Mouse (Mus musculus): ENCODE data around the gene Tmem262. TPM values are rescaled to one million over a fixed set of nuclear protein-coding genes. Genes with fewer than 3 reads are reported as not detected.

Tmem262 gene
- total RNA-seq, 2 experiments from 2014 or later, result not detected

DNA sequence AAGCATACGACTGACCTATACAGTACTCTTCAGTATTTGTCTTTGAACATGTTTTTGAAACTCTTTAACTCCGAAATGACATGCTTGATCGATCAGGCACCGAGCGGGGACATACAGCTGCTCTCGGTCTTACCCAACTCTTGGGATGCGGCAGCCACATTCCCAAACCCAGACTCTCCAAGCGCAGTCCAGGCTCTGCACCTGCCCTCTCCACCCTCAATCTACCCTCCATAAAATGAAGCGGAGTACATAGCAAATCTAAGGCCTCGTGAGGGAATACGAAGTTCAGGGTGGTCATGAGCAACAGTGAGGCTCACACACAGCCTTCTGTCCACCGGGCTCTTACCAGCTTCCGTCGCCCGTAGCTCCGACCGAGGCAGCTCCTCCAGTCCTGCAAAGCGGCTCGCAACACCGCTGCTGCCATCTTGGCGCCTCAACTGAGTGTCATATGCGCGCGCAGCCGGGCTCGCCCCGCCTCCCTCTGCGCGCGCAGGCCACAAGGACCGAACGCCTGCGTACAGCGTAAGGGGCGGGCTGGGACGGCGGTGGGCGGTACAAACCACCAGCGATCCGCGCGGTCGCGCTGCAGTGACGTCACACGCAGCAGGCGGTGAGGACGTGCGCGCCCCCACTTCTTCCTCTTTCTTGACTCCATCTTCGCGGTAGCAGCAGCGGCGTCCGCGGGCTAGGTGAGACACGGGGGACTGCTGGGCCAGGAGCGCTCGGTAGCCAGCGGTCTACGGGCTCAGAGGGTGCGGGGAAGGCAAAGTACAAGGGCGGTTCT, 22.3 kb upstream of the Tmem262 start, which contains the start of the genes Mrpl49 and Fau:
Gene Mrpl49 (minus strand): TSS at position 473 of the 784 bp plus-strand sequence.
Gene Fau (plus strand): TSS at position 532 of the 784 bp plus-strand sequence.
- intact Hi-C loops (cut with DNase I), result loop anchor here (2.0 kb wide), 1 partner anchor 27 kb away; the partner anchor contains the start of genes Cdca5 and Zfpl1
- peak; percentile 99 for DNase-seq (ENCODE audit: low spot score in 2 of 2)

DNA sequence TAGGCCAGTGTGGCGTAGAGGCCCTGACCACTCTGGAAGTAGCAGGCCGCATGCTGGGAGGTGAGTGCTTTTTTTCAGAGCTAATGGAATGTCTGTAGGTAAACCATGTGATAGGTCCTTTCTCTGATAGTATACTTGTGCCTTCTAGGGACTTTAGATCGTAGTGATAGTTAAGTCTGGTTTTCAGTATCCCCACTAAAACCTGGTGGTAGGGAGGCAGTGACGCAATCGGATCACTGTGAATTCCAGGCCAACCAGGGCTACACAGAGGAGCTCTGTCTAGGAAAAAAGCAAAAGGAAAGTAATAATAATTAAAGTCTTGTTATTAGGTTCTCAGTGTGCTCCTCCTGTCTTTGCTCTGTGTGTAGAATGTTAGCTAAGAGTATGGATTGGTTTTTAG, 21.3 kb upstream of the Tmem262 start:
- DNase-seq (ENCODE audit: low spot score in 2 of 2), result no peak
- intact Hi-C loops (cut with DNase I), result no loop called here

DNA sequence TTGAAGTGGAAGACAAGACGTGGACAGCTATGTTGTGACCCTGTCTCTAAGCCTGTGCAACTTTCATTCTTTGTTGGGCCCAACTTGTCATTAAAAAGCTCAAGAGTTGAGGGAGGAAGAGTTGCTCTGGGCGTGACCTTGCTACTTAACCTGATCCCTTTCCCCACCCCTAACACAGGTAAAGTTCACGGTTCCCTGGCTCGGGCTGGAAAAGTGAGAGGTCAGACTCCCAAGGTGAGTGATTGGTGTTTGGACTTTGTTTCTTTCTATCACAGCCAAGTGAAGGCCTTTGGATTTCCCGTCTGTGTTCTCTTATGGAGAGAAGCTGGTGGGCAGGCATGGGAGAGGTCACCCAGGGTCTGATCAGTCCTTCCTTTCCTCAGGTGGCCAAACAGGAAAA, 20.9 kb upstream of the Tmem262 start:
- DNase-seq (ENCODE audit: low spot score in 2 of 2), result no peak
- intact Hi-C loops (cut with DNase I), result no loop called here

DNA sequence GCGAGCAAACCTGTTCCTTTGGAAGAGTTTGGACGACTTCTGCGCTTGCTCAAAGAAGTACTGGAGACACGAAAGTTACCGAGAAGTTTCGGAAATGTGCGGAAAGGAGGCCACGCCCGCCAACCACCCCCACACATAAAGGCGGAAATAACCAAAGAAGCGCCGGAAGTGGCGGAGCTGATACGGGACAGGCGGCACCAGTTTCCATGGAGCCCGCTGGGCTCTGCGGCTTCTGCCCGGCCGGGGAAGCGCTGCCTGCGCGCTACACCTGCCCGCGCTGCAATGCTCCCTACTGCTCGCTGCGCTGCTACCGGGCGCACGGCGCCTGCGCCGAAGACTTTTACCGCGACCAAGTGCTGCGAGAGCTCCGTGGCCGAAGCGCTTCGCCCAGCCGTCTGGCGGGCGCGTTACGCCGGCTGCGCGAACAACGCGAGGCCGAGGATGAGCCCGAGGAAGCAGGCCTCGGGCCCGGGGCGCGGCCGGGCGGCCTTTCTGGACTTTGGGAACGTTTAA, 18.8 kb upstream of the Tmem262 start, which contains the start of gene Znhit2:
Gene Znhit2 (plus strand): TSS at position 172 of the 513 bp plus-strand sequence.
- peak; percentile 93 to 94 for DNase-seq (ENCODE audit: low spot score in 2 of 2)
- intact Hi-C loops (cut with DNase I), result no loop called here

DNA sequence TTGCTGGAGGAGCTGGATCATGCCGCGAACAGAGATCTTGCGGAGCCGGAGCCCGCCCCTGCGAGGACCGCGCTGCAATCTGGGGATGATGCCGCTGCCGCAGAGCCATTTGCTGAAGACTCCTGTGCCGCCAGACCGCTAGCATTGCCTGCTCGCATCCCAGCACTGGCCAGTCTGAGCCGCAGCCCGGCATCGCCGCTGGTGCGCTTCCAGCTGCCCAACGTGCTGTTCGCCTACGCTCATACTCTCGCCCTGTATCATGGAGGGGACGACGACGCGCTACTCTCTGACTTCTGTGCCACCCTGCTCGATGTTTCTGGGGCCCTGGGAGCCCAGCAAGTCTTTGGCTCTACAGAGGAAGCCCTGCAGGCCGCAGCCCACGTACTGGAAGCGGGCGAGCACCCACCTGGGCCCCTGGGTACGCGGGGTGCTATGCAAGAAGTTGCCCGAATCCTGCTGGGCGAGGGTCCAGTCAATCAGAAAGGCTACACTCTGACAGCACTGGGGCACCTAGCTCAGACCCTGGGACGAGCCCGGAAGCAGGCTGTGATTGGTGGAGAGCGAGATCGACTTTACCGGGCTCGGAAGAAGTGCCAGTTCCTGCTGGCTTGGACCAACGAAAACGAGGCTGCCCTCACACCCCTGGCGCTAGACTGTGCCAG, 18.1 kb upstream of the Tmem262 start:
- DNase-seq (ENCODE audit: low spot score in 2 of 2), result peak; percentile 57 to 65
- intact Hi-C loops (cut with DNase I), result no loop called here

DNA sequence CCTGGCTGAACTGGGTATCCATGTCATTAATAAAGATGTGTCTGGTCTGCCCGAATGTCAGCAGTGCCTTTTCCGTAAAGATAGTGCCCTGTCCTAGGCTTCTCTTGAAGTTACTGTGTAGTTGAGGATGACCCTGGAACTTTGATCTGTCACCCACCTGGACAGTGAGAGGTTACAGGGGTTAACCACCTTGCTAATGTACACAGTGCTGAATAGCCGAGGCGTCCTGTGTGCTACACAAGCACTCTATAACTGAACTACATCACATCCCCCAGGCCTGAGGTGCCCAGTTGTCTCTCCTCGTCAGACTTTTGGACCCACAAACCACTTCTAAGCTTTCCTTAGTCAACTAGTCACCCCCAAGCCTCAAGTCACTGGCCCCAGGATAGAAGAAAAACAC, 17.4 kb upstream of the Tmem262 start:
- no peak for DNase-seq (ENCODE audit: low spot score in 2 of 2)
- intact Hi-C loops (cut with DNase I), result no loop called here

DNA sequence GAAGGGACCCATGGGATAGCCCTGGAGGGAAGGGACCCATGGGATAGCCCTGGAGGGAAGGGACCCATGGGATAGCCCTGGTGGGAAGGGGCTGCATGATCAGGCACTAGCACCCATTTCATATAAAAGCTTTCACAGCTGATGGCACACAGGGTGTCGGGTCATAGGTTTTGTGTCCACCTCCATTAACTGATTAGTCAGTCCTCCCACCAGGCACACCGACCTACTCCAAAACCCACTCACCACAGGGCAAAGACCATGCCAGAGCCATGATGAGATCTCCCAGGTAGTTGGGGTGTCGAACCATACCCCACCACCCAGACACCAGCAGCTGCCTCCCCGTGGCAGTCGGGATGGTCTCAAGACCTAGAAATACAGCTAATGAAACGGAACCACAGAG, 16.8 kb upstream of the Tmem262 start:
- intact Hi-C loops (cut with DNase I), result no loop called here

DNA sequence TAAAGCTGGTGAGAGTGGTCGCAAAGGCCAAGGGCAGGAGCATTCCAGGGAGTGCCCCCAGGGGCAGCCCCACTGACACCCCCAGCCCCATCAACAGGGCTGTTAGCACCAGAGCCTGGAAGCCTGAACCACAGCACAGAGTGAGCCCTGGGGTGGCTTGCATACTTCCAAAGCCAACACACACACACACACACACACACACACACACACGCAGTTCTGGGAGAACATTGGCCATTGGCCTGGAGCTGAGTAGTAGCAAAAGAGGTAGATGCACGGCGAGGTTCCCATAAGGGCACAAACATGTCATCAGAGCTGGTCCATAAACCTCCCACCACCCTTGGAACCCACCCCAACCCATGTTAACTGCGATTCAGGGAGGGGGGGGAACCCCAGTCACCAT, 13.3 kb upstream of the Tmem262 start:
- DNase-seq (ENCODE audit: low spot score in 2 of 2), result no peak
- intact Hi-C loops (cut with DNase I), result loop anchor here (5.0 kb wide), 1 partner anchor 271 kb away; no protein-coding TSS in a partner anchor

More for the DNA sequence above, 16.8 kb upstream of the Tmem262 start:
- DNase-seq (ENCODE audit: low spot score in 2 of 2), result no peak

DNA sequence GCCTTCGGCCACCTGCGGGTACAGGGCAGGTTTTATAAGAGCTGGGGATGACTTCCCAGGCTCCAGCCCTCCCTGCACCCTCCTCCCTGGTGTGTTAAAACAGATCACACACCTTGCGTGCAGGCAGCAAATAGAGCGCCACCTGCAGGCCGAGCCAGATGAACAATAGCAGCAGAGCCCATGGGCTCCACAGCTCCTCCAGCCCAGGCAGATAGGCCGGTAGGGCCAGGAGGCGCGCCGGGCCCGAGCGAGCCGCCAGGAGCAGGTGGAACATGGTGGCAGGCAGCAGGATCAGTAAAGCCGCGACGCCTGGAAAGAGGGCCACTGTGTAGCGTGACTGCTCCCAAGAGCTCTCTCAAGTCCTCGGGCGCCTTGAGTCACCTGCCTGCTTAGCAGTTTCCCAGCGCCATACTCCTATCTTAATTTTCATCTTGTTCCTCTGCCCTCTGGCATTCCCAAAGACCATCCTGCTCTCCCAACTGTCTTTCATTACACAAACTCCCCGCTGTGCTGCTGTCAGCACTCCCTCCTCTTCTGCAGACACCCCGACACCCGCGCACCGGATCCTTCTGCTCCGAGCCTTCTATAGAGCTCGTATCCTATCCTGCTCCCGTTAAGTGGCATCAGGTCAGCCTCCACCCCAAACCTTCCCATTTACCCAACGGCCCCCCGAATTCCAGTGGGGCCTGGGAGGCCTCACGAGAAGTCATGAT, 12.7 kb upstream of the Tmem262 start:
- DNase-seq (ENCODE audit: low spot score in 2 of 2), result peak; percentile 79 to 82
- intact Hi-C loops (cut with DNase I), result loop anchor here (5.0 kb wide), 1 partner anchor 270 kb away; no protein-coding TSS in a partner anchor

DNA sequence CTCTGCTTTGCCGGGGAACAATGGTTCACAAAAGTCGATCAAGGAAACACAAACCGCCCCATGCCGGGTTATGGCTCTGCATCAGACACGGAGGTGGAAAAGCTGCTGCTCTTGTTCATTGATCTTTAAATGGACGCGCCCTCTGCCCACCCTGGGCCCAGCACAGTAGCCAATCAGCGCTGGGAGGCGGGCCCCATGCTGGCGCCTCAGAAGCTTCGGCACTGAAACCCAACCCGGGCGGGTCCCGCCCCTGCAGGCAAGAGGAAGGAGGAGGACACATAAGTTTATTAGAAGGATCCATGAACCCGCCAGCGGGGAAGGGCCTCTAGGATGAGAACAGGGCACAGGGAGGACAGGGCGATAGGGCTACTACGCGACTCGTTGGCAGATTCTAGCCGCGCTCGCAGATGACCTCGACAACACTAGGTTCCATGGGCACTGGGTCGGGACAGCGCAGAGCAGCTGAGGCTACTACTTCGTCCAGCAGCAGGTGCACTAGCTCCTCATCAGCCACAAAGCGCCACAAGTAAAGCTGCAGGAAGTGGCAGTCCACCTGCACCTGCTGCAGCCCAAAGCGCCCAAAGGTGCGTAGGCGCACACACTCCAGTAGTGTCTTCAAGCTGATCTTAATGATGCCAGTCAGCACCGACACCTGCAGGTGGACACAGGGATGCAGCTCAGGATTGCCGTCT, 12.0 kb upstream of the Tmem262 start, which contains the start of gene Tm7sf2:
Gene Tm7sf2 (minus strand): TSS at position 650 of the 692 bp plus-strand sequence.
- intact Hi-C loops (cut with DNase I), result loop anchor here (5.0 kb wide), 1 partner anchor 269 kb away; no protein-coding TSS in a partner anchor
- DNase-seq (ENCODE audit: low spot score in 2 of 2), result peak; percentile 82 to 84

DNA sequence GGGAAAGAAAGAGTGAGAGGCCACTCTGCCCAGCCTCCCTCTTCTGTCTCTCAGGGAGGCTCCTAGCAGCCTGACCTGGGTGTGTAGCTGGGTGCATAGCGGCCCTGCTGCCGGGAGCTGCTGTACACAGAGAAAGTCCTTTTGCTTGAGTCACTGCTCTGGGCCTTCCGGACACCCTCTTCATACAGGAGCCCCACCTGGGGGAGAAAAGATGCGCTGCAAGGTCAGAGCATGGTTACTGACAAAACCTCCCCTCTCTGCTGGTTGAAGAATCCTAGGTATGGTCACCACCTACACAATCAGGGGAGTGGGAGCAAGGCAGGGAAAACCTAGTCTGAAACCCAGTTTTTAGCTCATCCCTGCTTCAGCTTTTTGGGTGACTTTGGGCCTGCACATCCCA, 10.9 kb upstream of the Tmem262 start:
- intact Hi-C loops (cut with DNase I), result loop anchor here (5.0 kb wide), 1 partner anchor 268 kb away; no protein-coding TSS in a partner anchor

DNA sequence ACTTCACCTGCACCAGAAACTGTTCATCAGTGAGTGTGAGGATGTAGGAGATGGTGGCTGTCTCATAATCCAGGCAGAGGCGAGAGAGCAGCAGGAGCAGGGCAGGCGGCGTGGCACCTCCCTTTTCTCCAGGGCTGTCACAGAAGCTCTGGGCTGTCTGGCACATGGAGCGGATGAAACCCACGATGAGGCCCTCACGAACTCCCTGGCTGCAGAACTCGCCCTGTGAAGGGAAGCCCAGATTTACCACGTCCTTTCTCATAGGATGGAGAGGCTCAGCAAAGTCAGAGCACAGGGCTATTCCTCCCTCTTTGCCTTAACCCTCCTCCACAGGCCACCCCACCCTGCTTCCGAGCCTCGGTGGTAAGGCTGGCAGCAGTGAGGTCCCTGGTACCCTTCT, 10.0 kb upstream of the Tmem262 start:
- intact Hi-C loops (cut with DNase I), result loop anchor here (5.0 kb wide), 1 partner anchor 267 kb away; no protein-coding TSS in a partner anchor
- DNase-seq (ENCODE audit: low spot score in 2 of 2), result no peak

More for the DNA sequence above, 10.9 kb upstream of the Tmem262 start:
- DNase-seq (ENCODE audit: low spot score in 2 of 2), result no peak

DNA sequence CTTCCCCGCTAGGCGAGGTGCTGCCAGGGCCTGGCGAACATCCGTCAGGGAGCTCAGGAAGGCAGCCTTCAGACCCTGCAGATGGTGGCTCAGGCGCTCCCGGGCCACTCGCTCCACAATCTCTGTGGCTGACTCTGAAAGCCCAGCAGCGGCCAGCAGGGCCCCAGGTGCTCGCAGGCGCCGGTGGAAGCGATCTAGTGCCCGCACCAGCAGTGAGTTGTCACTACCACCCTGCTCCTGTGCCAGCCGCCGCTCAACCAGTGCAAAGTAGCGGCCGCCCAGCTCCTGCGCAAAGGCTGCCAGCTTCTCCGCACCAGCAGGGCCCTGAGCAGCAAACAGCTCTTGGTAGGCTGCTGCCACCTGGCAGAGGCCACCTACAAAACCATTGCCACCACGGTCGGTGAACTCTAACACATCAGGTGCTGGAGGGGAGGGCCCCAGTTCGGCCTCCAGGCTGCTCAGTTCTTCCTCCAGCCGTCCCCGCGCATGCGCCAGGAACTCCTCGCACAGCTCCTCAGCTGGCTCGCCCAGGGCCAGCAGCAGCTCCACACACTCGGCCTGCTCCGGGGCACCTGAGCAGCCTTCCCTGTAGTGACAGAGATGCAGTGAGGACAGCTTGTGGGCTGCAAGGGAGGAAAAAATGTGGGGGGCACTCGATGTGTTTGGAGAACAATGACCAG, 9.1 kb upstream of the Tmem262 start:
- intact Hi-C loops (cut with DNase I), result no loop called here
- no peak for DNase-seq (ENCODE audit: low spot score in 2 of 2)

DNA sequence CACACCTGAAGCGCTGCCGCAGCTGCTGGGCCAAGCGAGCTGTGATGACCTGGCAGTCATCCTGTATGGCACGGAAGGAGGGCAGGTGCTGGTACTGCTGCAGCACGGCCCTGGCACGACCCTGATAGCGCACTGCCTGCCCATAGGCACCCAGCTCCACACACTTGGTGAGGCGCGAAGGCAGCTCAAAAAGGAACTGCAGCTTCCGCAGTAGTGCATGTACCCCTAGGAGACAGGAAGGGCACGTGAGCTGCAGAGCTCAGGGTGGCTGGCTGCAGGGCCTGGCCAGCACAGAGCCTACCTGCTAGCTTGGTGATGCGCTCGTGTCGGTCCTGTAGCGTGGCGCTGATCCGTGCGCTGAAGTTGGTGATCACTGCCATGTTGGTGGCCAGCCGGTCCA, 8.6 kb upstream of the Tmem262 start:
- DNase-seq (ENCODE audit: low spot score in 2 of 2), result no peak
- intact Hi-C loops (cut with DNase I), result no loop called here

DNA sequence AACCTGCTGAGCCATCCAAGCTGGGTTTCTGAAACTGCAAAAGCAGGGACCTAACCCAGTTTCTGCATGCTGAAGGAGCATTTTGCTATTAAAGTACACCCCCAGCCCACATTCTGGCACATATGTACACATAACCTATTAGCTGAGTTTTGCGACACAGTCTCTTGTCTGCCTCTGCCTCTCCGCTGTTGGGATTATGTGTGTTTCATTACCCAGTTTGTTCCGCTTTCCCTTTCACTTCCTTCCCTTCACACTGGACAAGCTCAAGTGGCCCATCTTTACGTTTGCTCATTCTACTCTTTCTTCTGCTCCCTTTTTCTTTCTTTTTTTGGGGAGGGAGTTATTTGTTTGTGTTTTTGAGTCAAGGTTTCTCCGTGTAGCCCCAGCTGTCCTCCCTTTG, 5.9 kb upstream of the Tmem262 start:
- intact Hi-C loops (cut with DNase I), result no loop called here
- DNase-seq (ENCODE audit: low spot score in 2 of 2), result no peak

DNA sequence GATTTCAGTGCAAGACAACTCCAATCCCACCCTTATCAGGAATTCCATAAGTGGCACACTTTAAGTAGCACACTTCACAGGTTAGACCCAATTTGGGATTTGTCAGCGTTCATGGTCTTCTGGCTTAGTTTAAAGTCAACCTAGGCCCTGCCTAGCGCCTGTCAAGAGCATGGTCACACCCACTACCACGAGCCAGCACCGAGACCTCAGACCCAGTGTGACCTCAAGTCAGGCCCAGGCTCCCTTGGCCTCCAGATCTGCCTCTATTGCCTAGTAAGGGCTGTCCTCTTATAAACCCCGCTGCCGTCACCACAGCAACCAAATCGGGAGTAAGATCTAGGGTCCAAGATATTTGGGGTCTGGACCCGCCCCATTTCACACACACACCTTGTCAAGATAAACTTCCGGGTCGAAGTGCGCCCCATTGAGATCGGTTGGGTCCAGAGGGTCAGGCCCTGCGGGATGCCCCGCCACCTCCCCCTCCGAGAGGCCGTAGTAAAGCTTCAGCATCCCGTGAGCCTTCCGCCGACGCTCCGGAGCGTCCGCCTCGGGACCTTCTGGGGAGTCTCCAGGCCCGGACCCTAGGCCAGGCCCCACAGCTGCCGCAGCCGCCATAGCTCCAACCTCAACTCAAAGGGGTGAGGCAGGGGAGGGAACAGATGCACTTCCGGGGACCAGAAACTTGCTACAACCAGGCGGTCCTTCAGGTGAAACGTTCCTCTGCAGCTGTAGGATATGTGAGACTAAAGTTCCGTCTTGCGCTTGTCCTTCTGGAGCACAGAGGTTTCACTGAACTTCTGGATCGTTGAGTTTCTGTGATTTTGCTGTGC, 3.1 kb upstream of the Tmem262 start, which contains the start of gene Vps51:
Gene Vps51 (minus strand): TSS at position 668 of the 830 bp plus-strand sequence.
- intact Hi-C loops (cut with DNase I), result loop anchor here (5.0 kb wide), 1 partner anchor 41 kb away; the partner anchor contains the start of gene Sac3d1
- peak; percentile 87 to 89 for DNase-seq (ENCODE audit: low spot score in 2 of 2)

DNA sequence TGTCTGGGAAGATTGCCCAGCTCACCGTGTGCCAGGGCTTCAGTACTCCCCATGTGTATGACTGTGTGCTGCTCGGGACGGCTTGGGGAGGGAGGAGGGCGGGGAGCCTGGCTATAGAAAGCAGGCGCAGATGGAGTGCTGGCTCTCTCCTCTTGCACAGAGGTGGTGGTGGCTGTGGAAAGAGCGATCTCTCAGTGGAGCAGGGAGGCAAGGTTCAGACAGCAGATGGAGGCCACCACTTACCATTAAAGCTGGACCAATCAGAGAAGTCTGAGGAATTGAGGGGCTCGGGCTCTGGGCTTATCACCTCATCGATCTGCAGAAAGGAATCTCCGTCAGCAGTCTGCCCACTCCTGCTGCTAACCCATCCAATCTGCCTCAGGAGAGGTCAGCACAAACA, 2.3 kb downstream of the Tmem262 start, which contains the start of gene Gm28374:
Gene Gm28374 (minus strand): TSS at position 101 of the 400 bp plus-strand sequence.
- intact Hi-C loops (cut with DNase I), result no loop called here
- no peak for DNase-seq (ENCODE audit: low spot score in 2 of 2)

All from left cerebral cortex, postnatal 36 days (tissue).